Mouse (Mus musculus) urinary bladder, adult 2 months (tissue): Measurements from ENCODE around the gene Syne2. TPM values are rescaled to one million over a fixed set of nuclear protein-coding genes. Genes with fewer than 3 reads are reported as not detected.
A peak's percentile ranks its signal among the peaks of the same experiment; 100 is the strongest.
"Not testable (repeated sequence)": the region's sequence is repeated elsewhere in the genome, so short reads cannot be mapped to it uniquely, and the experiment has no call there.

ENCODE experiments used
- DNase-seq: peaks from one replicate; pipeline ENCODE4 v3.0.0; 2022; ENCODE audit warnings: low spot score
- polyA plus RNA-seq: library from polyadenylated mRNA; depleted of rRNA; stranded (reverse); fragments of >200 nt; gene quantifications from 2 replicates; pipeline ENCODE4 v1.2.3, GENCODE M21; 2012; rRNA removed

Gene Syne2
- polyA plus RNA-seq, result 56.9 and 59.7 TPM in 2 replicates

DNA sequence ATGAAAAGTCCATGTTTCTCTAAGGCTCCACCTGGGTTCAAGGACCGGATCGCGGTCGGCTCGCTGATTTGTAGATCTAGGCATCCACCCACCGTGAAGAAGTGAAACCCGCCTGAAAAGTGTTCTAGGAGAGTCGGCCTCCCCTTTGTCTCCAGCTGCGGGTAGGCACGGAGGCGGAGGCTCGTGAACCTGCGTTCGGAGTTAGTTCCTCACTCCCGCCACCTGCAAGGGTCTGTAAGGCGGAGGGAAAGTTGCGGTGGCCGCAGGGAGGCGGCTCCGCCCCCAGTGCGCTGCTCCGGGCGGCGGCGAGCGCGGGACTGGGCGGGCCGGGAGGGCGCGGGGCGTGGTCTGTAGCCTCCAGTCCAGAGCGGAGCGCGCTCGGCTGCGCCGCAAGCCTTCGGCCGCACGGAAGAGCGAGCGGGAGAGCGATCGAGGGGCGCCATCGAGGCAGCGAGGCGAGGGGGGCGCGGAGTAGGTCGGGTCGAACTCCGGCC lies at the start of gene Syne2:
Syne2 (plus strand) TSS at position 176 of the 494 bp plus-strand sequence.
- DNase-seq, result no peak

GRCm38 (mm10) chr12:75771410-75771809 lies 46.5 kb upstream of the Syne2 start:
- DNase-seq, result no peak

DNA sequence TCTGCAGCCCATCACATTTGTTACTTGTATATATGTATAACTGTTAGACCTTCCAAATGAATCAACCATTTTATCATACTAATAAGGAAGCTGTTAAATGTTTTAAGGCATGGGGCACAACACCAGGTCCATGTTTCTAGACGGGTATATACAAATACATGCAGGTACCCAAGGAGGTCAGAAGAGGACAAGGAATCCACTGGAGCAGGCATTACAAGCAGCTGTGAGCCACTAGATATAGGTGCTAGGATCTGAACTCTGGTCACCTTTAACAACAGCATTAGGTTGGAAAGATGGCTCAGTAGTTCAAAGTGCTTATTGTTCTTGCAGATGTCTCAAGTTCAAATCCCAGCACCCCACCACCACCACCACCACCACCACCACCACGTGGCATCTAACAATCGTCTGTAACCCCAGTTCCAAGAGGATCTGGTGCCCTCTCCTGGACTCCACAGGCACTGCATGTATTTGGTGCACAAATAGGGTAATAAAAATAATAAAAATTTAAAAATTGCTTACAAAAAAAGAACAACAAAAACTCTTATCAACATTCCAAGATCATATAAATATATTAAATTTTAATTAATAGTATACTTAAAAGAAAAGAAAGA lies 45.4 kb upstream of the Syne2 start:
- DNase-seq, result no peak

- DNase-seq, result no peak
Measured at GRCm38 (mm10) chr12:75781445-75781844, 36.5 kb upstream of the Syne2 start.

DNA sequence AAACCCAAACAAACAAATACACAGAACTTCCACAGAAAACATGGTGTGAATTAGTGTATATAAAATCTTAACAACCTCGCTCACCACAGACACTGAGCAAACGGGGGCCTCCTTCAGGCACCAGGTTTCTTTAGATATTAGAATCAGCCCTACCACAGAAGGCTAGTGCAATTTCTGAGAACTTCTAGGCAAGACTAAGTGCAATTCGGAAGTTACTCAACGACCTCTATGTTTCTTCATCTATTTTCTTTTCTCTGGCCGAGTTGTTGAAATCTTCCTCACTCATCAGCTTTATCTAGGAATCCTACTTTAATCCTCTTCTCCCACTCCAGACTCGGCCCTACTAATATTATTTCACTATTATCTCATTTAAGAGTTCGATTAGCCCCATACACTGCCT lies 35.9 kb upstream of the Syne2 start:
- no peak for DNase-seq

- DNase-seq, result no peak
Measured at GRCm38 (mm10) chr12:75784271-75784751, 33.6 kb upstream of the Syne2 start.

GRCm38 (mm10) chr12:75786681-75787080 lies 31.3 kb upstream of the Syne2 start:
- DNase-seq, result not testable (repeated sequence)

- no peak for DNase-seq
Measured at GRCm38 (mm10) chr12:75789451-75789850, 28.5 kb upstream of the Syne2 start.

DNA sequence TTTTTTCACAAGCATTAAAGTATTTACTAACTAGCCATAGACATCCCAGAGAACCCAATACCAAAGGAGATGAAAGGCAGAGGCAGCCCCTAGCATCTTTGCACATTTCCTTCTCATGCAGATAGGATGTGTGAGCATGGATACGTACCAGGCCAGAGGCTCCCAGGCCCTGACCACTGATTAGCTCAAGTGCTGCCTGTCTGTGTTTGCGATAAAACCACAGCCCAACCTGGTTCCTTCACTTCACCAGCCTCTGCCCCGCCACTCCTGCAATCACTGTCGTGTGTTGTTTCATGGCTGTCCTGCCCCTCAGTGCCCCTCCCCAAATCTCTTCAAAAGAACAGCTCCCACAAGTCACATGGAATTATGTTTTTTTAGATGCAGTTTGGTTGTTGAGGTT lies 23.4 kb upstream of the Syne2 start:
- DNase-seq, result no peak

GRCm38 (mm10) chr12:75796510-75796909 lies 21.4 kb upstream of the Syne2 start:
- no peak for DNase-seq

GRCm38 (mm10) chr12:75806281-75806680 lies 11.7 kb upstream of the Syne2 start:
- DNase-seq, result no peak

GRCm38 (mm10) chr12:75813766-75814165 lies 4.2 kb upstream of the Syne2 start:
- DNase-seq, result no peak

DNA sequence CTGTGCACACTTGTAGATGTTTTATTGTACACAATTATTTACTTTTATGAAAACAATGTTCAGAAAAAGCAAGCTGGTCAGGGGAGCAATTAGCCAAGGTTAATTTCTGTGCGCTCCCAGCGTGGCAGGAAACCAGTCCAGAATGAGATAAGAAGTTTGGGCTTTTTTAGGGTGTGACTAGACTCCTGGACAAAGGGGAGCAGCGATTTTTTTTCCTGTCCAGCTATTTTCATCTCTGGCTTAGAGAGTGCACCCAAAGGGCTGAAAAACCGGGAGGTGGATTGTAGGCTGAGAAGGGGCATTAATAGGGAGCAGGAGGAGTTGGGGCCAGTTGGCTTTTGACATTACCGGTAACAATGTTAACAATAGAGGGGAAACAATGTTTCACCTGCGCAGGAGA lies 3.4 kb upstream of the Syne2 start:
- DNase-seq, result no peak

DNA sequence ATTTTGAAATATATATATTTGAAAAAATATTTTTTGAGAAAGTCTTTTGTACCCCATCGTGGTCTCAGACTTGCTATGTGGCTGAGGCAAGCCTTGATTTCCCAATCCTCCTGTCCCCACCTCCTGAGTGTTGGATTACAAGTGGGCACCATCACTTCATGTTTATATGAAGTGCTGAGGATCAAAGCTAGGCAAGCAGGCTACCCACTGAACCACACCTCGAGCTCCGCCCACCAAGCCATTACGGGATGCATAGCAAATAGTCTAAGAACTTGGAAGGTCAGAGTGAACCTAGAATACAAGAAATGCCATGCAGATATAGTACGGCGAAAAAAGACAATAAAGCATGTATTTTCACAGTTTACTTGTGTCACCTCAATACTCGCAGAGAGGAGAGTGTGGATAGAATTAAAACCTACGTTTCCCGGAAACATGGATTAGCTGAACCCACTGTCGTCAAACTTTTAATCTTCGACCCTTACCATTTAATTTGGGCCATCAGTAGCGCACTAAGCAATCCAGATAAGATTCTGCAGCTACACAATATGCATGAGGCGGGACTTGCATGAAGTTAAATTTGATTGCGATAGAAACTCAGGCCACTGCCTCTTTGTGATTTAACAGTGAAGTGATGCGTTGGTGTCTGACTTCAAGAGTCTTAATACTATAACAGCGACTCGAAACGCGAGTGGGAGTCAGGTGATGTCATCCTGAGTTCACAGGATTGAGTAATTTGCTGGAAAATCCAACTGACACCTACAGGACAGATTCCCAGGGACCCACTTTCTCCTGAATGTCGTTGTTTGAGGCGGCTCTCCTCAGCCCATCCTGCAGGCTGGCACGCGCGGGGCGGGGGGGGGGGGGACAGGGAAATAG lies 715 bp upstream of the Syne2 start:
- DNase-seq, result no peak

- DNase-seq, result peak; percentile 79
Measured at GRCm38 (mm10) chr12:75818453-75819434, 810 bp downstream of the Syne2 start.

DNA sequence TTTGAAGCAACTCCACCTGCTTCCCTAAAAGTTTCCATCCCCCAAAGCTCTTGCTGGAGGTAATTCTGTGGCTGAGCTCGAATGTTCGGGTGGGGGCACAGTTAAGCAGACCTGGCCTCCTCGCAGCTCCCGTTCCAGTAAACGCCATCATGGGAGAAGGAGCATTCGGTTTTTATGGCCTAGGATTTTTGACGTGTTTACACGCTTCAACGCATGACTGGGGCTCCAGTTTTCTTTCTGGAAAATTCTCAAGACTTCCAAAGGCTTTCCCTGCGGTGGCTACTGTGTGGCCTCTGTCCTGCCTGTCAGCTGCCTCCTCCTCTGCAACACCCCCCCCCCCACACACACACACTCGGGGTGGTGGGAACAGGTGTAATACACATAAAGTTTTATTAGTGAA lies 1.5 kb downstream of the Syne2 start:
- no peak for DNase-seq

DNA sequence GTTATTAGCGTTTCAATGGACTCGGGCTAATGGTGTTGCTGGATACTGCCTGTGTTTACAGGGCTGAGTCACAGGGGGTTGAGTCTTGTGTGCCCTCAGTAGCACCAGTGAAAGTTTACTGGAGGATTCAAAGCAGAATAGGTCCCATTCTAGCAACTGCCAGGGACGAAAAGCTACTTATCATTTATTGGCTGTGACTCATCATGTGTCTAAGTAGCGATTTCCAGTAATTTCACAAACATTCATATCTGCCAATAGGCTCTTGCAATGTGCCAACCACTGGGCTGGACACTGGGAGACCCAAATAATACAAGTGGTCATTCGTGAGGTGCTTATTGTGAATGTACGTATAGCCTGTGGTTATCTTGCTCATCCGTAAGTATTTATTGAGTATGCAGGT lies 2.3 kb downstream of the Syne2 start:
- DNase-seq, result no peak

- no peak for DNase-seq
Measured at GRCm38 (mm10) chr12:75822122-75822521, 4.2 kb downstream of the Syne2 start.

DNA sequence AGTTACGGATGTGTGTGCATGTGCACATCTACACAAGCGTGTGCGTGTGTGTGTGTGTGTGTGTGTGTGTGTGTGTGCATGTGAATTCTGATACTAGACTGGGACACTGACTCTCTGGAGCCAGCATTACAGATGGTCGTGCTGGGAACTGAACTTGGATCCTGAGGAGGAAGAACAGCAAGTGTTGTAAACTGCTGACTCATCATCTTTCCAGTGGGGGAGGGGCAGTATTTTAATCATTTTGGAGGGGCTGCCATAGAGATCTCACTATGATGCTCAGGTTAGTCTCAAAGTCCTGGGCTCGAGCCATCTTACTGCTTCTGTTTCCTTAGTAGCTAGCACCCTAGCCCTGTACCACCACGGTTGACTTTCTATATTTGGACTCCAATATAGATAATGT lies 5.5 kb downstream of the Syne2 start:
- no peak for DNase-seq

DNA sequence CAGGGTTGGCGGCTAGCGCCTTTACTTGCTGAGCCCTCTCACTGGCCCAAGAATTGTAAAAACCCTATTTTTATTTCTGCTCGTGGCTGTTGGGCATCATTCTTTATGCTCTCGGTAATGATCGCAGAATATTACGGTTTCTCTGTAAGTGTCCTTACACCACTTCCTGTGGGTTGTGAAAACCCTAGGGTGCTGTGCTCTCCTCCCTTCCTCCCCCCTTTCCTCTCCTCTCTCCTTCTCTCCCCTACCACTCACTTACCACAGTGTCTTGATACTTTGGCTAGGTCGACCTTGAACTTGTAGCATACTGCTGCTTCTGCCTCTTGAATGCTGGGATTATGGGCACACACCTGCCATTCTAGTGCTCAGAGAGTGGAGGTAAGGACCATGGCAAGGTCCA lies 7.5 kb downstream of the Syne2 start:
- DNase-seq, result no peak

- no peak for DNase-seq
Measured at GRCm38 (mm10) chr12:75826699-75827353, 8.9 kb downstream of the Syne2 start.
